Mouse (Mus musculus) left cerebral cortex, adult 8-10 months (tissue): ENCODE data around the gene Prkn. TPM values are rescaled to one million over a fixed set of nuclear protein-coding genes. Genes with fewer than 3 reads are reported as not detected.

ENCODE experiments used
- DNase-seq, 2 experiments: peaks; one replicate each; pipeline ENCODE4 v3.0.0; 2022; ENCODE audit warnings: low spot score in 2 of 2
- total RNA-seq, 4 experiments: library from RNA; stranded (reverse); gene quantifications; 2 replicates each; pipeline ENCODE4 v1.2.4; 2022

Gene Prkn
- total RNA-seq, 4 experiments from 2014 or later, result 17.6 to 23.7 (median 21.6) TPM

- DNase-seq, result no peak
Observed at GRCm38 (mm10) chr17:12076816-12077215, 1236.6 kb downstream of the Prkn start.

GRCm38 (mm10) chr17:12080656-12081495 is 1240.7 kb downstream of the Prkn start:
- DNase-seq, result no peak

- no peak for DNase-seq
Observed at GRCm38 (mm10) chr17:12082201-12082600, 1242.0 kb downstream of the Prkn start.

- no peak for DNase-seq
Observed at GRCm38 (mm10) chr17:12090261-12090927, 1250.2 kb downstream of the Prkn start.

- no peak for DNase-seq
Observed at GRCm38 (mm10) chr17:12092901-12093564, 1252.8 kb downstream of the Prkn start.

GRCm38 (mm10) chr17:12094016-12094415 is 1253.8 kb downstream of the Prkn start:
- DNase-seq, result no peak

GRCm38 (mm10) chr17:12094827-12095590 is 1254.8 kb downstream of the Prkn start:
- no peak for DNase-seq

GRCm38 (mm10) chr17:12099415-12099814 is 1259.2 kb downstream of the Prkn start:
- DNase-seq, result no peak

- no peak for DNase-seq
Observed at GRCm38 (mm10) chr17:12102326-12102725, 1262.1 kb downstream of the Prkn start.

- no peak for DNase-seq
Observed at GRCm38 (mm10) chr17:12103781-12104180, 1263.6 kb downstream of the Prkn start.

- no peak for DNase-seq
Observed at GRCm38 (mm10) chr17:12104245-12104644, 1264.1 kb downstream of the Prkn start.

GRCm38 (mm10) chr17:12104690-12105089 is 1264.5 kb downstream of the Prkn start:
- DNase-seq, result no peak

GRCm38 (mm10) chr17:12106255-12106654 is 1266.1 kb downstream of the Prkn start:
- no peak for DNase-seq

Other genes starting within 250 kb of the Prkn start
- gene Pacrg, start 73 bp upstream of the Prkn start, total RNA-seq, result 10 to 100 TPM; 19.2 to 25.9 (median 21.6) TPM